Mouse (Mus musculus): Measurements from ENCODE around the gene Lrrc55.

Lrrc55 gene

DNA sequence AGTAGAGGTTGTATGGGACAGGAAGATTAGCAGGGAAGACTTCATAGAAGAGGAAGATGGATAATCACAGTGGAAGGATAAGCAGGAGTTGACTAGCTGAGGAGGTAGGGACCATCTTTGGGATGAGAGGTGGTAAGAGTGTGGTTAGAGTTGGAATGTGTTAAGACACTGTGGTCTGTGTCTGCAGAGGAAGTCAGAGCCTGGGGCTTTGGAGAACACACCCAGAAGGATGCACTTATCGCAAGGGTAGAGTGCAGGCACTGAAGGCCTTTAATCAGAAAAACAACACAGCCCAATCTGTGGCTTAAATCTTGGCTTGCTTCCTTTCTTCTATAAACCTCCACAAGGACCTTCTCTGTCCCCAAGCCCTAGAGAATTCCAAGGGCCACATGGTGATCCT lies 28.7 kb downstream of the Lrrc55 start:
- 92% methylated on average over 1 of the region's 1 CpGs for WGBS

DNA sequence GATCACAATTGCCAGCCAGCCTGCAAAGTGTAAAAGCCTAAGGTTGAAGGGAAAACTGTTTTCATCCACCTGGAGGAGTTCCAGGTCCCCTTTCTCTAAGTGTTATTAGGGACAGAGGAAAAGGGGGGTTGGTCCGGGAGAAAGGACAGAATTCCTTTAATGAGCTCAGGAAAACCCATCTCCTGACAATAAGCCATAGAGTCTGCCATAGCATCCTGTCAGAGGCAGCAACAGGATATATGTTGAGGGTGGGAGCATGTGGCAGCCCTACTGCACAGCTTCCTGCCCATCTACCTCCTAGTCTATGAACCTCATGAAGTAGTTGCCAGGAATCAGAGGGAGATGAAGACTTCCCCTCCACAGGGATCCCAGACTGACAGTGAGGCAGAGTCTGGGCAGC lies 29.4 kb downstream of the Lrrc55 start:
- WGBS = 48% methylated on average over 1 of the region's 1 CpGs

DNA sequence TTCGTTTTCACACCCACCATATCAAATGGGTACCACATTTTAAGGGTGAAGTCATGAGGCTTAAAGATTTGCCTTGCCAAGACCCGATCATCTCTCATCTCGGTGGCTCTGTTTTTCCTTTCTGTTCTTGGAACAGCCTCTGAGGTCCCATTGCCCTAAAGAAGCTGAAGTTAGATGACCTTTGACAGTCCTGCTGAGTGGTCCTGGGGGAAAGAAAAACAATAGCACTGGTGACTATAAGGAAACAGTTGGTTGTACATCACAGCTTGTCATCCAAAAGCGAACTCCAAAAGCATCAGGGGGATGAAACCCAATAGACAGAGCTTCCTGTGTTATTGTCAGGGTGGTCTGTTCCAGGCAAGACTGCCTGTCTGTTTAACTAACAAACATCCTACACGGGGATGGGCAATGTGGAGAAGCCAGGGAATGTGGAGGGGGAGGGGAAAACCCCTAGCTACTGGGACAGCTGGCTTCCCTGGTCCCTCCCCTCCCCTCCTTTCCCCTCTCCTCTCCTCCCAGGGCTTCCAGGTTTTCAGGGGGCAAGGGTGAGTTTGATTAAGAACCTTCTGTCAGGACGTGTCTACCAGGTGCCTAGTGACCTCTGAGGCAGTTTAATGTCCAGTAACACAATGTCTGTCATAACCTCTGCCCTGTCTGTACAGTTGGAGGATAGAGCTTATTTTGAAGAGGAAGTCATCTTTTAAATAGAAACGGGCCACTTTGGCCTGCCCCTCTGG lies 33.5 kb downstream of the Lrrc55 start:
- 61% methylated on average over 7 of the region's 7 CpGs for WGBS

GRCm38 (mm10) chr2:85161638-85162093 lies 35.3 kb downstream of the Lrrc55 start:
- 42% methylated on average over 1 of the region's 1 CpGs for WGBS

DNA sequence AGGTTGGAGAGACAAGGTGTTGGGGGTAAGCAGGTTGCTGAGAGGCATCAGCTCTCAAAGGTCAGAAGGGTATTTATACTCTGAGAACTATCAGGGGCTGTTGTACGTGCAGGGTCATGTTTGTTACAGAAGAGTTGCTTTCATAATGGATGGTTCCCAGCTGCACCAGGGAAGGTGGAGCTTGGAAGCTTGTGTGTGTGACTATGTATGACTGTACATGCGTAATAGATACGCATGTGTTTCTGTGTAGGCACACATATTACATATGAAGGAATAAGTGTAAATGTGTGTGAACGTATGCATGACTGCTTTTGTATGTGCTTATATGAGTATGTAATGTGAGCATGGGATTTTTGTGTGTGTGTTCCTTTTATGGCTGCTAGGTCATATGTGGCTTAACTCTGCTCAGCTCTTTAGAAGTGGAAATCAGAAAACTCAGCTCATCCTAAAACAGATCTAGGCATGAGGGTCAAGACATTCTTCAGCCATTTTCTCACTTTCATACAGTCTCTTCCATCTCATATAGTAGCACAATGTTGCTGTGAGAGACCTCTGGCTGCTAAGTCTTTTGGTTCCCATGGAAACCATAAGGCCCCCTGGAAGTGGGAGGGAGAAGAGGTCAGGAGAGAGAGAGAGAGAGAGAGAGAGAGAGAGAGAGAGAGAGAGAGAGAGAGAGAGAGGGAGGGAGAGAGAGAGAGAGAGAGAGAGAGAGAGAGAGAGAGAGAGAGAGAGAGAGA lies 35.9 kb downstream of the Lrrc55 start:
- WGBS = 87% methylated on average over 4 of the region's 4 CpGs

DNA sequence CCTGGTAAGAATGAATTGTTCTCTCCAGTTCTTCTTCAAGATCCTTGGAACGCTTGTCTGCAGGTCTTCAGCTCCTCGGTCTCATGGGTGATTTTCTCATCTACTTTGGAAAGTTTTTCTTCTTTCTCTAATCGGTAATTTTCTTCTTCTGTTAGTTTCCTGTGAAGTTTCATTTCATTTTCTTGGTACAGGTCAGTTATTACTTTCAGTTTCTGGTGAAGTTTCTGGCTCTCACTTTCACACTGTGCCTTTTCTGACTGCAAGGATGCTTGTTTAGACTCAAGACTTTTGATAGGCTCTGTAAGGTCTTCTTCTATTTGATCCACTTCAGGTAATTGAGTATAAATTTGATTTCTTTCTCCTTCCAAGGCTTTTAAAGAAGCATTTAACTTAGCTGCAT lies 39.6 kb downstream of the Lrrc55 start:
- 85% methylated on average over 3 of the region's 3 CpGs for WGBS

DNA sequence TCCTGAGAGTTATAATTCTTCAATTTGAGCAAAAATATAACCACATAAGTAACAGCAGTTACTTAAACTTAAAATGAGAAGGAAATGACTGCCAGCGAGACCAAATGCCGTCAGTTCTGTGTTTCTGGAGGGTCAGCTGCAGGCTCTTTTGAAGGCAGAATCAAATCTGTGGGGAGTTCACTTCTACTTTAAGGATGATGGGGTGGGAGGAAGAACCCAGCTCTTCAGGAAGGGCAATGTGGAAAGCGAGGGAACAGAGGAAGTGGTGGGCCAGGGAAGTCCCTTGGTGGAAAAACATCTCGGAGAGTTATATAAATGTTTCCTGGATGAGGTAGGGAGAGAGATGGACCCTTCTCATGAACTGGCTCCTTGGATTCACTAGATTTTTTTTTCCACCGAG lies 40.9 kb downstream of the Lrrc55 start:
- WGBS = 88% methylated on average over 5 of the region's 5 CpGs

DNA sequence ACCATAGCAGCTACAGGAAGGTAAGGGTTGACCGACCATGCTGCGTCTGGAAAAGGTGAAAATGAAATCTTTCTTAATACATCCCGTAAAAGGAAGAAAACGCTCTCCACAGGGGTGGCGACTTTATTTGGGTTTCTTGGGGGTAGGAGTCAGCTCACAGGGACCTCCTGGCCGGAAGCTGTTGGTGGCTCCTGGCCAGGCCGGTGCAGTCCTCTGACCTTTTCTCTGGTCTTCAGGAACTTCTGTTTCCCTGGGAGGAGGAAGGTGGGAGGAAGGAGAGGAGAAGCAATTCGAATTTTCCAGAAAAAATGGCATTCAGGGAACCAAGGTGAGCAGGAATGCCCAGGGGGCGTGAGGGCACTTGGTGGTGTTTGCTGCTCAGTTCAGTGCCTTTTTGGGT lies 41.7 kb downstream of the Lrrc55 start:
- WGBS = 75% methylated on average over 9 of the region's 9 CpGs

- 53% methylated on average over 2 of the region's 2 CpGs for WGBS
These were observed 45.8 kb downstream of the Lrrc55 start for GRCm38 (mm10) chr2:85151233-85151632.

- WGBS = 88% methylated on average over 1 of the region's 1 CpGs
These were observed 46.6 kb downstream of the Lrrc55 start for GRCm38 (mm10) chr2:85150373-85150772.

DNA sequence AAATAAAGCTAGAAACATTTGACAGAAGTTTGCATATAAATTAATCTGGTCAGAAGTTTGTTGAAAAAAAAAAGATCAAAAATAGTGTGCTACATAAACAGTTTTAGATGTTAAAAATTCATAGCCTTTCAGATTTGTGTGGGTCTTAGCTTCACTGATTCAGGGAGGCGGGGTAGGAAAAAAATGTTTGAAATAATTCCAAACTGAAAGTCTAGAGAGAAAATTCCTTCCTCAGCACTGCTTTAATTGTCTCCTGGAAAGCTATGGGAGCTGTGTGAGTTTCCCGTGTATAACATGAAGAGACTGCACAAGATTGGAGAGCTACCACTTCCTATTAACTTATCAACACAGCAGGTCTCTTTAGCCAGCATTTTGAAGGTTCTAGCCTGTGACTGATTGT lies 49.5 kb downstream of the Lrrc55 start:
- WGBS = 47% methylated on average over 2 of the region's 2 CpGs

GRCm38 (mm10) chr2:85145346-85145745 lies 51.7 kb downstream of the Lrrc55 start:
- 37% methylated on average over 3 of the region's 3 CpGs for WGBS

- 79% methylated on average over 2 of the region's 2 CpGs for WGBS
These were observed 52.1 kb downstream of the Lrrc55 start for GRCm38 (mm10) chr2:85144908-85145307.

GRCm38 (mm10) chr2:85139846-85140245 lies 57.2 kb downstream of the Lrrc55 start:
- 81% methylated on average over 7 of the region's 7 CpGs for WGBS

- WGBS = 72% methylated on average over 4 of the region's 4 CpGs
These were observed 57.6 kb downstream of the Lrrc55 start for GRCm38 (mm10) chr2:85139393-85139792.

DNA sequence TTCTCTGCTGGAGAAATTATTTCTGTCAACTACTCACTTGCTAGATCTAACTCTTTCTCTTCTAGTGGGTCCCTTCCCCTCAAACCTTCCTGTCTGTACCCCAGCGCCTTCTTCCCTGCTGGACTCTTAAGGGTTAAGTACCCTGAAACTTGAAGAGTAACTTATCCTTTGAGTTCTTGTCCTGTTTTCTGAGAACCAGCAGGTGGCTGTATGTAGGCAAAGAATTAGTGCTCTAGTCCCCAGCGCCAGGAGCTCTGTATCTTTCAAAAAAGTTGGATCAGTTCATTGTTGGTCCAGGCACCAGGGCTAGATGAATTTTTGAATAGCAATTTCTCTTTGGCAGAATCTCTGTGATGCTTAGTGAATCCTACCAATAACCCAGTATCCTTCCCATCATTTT lies 58.9 kb downstream of the Lrrc55 start:
- 50% methylated on average over 2 of the region's 2 CpGs for WGBS

DNA sequence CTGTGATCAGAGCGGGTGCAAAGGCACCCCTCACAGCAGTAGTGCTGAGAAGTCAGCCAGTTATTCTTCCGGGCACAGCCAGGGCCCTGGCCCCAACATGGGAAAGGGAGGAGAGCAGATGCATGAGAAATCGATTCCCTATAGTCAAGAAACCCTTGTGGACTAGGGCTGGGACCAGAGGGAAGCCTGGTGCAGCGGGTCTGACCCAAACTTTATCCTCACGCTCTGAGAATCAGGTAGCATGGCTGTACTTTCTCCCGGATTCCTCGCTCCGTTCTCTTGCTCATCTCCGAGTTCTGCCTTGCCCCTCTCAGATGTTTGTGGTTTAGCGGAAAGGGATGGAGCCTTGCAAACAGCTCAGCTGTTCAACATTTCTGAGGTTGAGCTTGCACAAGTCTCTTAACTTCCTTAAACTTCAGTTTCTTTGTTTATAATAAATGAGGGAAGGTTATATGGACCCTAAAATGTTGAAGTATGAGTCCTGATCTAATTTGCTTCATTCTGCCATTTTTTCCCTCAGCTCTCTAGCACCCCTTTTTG lies 59.3 kb downstream of the Lrrc55 start:
- WGBS = 76% methylated on average over 10 of the region's 10 CpGs

DNA sequence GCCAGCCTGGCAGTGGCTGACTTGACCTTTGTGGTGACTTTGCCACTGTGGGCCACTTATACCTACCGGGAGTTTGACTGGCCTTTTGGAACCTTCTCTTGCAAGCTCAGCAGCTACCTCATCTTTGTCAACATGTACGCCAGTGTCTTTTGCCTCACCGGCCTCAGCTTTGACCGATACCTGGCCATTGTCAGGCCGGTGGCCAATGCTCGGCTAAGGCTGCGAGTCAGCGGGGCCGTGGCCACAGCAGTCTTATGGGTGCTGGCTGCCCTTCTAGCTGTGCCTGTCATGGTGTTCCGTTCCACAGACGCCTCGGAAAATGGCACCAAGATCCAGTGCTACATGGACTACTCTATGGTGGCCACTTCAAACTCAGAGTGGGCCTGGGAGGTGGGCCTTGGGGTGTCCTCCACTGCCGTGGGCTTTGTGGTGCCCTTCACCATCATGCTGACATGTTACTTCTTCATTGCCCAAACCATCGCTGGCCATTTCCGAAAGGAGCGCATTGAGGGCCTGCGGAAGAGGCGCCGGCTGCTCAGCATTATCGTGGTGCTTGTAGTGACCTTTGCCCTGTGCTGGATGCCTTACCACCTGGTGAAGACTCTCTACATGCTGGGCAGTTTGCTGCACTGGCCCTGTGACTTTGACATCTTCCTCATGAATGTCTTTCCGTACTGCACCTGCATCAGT lies 60.0 kb downstream of the Lrrc55 start:
- 81% methylated on average over 21 of the region's 21 CpGs for WGBS

- 38% methylated on average over 4 of the region's 4 CpGs for WGBS
These were observed 60.9 kb downstream of the Lrrc55 start, which contains the start of gene Aplnr for GRCm38 (mm10) chr2:85136089-85136488. TSS of gene Aplnr (plus strand) at chr2:85136225.

DNA sequence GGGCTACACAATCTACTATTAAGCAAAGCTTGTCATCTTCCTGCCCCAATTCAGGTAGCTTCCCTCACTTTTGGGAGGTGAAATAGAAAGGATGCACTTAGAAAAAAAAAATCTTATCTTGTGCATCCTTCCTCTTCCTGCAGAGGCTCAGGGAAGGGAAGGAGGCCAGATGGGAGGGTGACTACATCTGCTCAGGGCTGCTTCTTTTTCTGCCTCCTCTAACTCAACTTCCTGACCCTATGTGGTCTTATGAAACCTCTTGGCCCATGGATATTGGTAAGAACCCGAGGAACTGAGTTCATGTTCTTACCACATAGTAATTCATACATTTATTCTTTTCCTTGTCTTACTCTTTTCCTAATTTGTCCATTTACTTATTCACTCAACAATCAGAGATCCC lies 61.9 kb downstream of the Lrrc55 start:
- WGBS = 72% methylated on average over 1 of the region's 1 CpGs

GRCm38 (mm10) chr2:85132204-85132603 lies 64.8 kb downstream of the Lrrc55 start:
- 53% methylated on average over 2 of the region's 2 CpGs for WGBS

GRCm38 (mm10) chr2:85131724-85132123 lies 65.3 kb downstream of the Lrrc55 start:
- WGBS = 29% methylated on average over 1 of the region's 1 CpGs

Measured in cerebral cortex, adult 2 months (tissue).